Mouse (Mus musculus) hindlimb bud, embryonic 11.5 days (tissue): ENCODE measurements around the gene Coro6.

Experiments used
- DNase-seq: peaks from one replicate; pipeline ENCODE4 v3.0.0-alpha.2; 2012; ENCODE audit warnings: low read depth, low spot score; ENCODE audit errors: extremely low spot score

The Coro6 gene

DNA sequence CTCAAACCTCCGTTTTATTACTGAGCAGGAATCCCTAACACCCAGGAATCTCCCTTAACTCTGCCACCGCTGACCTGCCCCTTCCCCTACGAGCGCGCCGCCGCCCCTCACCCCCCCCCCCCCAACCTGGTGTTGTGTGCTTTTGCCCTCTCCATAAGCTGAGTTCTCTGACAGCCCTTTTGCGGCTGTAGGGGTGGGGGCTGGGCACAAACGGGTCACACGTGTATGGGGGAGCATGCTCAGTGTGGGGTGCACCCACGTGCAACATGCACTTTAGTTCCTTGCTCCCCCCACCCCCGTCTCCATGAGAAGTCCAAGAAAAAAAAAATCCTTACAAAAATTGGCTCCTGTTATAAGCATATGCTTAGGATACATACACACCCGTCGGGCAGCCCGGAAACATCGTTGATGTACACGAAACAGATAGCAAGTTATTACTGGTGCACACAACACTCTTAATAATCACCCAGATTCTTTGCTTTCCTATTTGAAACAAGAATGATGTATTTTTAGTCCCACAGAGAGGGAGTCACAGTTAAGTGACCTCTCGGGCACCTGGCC lies 30.2 kb downstream of the Coro6 start:
- no peak for DNase-seq

DNA sequence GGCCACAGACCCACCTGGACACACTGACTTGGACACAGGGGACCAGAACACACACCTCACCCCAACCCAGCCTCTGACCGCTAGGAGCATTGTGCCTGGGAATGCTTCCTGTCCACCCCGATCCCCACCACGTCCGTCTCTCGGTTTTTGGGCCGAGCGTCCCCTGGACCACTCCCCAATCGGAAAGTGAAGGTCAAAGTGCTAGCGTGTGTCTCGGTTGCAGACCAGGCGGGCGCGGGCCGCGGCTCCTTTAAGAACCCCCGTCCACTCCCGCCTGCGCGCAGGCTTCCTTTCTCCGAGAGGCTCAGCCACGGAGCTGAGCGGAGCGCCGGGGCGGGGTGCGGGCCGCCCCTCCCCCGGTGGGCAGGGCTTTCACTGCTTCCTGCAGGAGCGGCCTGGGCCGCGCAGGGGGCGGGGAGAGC lies 30.7 kb downstream of the Coro6 start:
- DNase-seq, result no peak

DNA sequence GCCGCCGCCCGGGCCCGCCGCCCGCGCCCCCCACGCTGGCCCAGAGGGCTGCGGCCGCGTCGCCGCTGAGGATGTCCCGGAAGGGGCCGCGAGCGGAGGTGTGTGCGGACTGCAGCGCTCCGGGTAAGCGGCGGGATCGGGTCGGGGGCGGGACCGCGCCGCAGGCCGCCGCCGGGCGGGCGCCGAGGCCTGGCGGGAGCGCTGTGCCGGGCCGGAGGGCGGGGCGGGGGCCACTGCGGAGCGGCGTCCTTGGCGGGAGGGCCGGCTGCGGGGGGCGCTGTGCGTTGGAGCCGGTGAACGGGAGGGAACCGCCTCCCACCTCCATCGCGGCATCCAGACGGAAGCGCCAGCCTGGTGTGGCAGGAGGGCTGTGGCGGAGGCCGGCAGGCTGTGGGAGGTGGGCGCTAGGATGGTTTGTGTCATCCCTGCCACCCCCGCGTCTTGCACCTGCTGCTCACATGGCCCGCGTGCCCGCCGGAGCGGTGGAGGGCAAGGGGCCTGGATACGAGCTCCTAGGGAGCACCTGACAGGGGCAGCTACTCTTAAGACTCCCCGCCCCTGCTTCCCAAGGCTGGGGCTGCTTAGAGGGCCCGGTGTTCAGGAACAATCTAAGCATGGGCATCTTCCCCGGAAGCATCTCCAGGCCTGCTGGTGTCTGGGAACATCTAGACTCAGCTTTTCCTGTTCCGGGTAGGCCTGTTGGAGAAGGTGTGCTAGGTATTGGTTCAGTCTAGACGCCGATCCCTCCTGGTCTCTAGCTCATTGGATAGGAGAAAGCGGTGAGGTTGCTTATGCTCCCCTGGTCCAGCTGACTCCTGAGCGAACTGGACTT lies 31.5 kb downstream of the Coro6 start, which contains the start of gene Git1:
Gene Git1, plus strand, starts transcription at position 51 of the 832 bp plus-strand sequence.
- no peak for DNase-seq

DNA sequence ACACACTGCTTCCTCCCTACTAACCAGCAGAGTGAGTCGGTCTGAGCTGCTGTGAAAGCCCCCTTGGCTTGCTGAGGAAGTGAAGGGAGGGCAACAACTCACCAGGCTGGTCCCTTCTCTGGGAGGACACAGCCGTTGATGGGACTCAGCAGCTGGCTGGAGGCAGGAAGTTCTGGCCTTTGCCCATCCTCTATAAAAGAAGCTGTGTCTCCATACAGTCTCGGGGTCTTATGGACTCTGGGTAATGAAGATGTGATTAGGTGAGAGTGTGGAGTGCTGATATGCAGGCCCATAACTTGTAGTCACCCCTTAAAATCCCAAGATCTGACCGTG lies 32.1 kb downstream of the Coro6 start:
- DNase-seq, result no peak

DNA sequence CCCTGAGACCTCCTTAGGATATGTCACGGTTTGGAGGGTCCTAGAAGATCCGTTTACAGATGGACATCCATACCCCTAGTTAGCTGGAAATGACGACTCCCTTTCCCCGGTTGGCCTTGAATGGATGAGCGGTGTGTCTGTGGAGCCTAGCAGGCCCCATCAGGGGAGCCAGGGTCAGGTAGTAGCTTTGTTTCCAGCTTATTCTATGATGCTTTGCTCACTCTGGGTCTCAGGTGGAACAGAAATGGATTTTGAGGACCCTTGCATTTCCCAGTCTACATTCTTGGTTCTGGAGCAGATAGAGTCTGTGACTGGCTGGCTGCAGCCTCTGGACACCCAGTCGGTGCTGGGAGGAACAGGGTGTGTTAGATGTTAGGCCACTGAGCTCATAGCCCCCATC lies 32.6 kb downstream of the Coro6 start:
- DNase-seq, result no peak

DNA sequence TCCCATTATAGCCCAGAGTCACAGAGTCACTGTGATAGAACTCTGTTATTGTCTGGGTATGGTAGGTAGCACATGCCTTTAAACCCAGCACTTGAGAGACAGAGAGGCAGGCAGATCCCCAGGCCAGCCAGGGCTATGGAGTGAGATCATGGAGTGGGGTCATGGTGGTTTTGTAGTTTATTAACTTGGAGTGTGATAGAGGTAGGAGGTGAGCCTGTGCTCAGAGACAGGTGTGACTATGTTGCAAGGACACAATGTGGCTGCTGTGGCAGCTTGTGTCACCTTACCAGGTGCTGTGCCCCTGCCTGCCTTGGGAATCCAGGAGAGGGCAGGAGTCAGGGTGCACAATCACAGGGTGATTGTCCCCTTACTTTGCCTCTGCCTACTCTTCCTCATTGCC lies 33.3 kb downstream of the Coro6 start:
- DNase-seq, result no peak

DNA sequence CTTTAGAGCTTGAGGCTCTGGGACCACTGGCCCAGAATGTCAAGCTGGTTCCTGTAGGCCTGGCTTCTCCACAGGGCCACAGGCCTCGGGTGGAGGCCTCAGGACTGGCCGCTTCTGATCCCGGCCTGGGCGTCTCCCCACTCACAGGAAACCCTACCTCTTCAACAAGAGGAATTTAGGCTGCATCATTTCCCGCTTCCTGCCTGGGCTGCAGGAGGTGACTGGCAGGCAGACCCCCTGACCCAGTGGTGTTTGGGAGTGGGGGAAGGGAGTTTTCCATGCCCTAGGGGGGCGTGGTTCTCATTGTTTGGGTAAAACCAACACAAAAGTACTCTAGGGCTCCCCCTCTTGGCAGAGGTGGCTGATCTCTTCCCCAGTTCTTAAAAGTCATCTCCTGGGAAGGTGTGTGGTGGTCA lies 35.1 kb downstream of the Coro6 start:
- DNase-seq, result peak; percentile 73

DNA sequence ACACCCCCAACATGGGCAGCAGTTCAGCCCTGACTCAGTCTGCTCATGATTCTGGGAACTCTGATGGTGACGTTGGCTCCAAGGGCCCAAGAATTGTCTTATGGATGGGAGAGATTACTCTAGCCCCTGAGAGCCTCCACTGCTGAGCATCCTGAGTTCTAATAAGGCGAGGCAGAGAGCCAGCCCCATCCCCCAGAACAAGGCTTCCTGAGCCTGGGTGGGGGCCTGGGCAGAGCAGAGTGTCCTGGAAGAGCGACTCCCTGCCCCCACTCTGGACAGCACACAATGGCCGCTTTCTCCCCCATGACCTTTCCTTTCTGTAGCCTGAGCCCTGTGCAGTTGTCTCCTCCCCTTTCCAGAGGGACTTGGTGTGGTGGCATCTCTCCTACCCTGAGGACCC lies 35.6 kb downstream of the Coro6 start:
- no peak for DNase-seq

DNA sequence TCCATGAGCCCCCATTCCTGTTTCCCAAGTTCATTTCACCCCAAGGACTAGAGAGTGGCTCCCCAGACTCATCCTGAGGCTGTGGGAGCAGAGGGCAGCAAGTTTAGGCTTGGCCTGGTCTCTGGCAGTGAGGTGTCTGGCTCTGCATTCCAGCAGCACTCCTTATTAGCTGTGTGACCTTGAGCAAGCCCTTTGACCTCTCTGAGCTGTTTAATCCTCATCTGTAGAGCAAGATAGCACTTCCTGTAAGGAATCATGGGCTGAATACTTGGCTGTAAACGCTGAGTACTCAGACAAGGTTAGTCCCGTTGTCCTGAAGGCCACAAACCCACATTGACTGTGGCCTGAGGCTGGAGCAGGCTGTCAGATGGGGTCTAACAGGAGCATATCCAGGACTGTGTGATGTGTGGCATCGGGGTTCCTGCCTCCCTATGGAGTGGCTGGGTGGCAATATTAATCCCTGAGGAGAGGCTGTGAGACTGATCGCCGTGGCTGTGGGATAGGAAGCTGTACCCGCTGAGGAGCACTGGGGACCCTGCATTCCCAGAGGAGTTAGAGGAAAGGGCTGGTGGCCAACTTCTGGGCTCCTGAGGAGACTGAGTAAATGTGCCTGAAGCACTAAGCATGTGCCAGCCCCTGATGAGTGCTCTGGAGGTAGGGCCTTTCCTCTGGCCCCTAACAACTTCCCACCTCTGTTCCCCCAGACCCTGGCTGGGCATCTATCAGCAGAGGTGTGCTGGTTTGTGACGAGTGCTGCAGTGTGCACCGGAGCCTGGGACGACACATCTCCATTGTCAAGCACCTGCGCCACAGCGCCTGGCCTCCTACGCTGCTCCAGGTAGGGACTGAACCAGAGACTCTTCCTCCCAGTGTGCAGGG lies 36.3 kb downstream of the Coro6 start:
- DNase-seq, result no peak

DNA sequence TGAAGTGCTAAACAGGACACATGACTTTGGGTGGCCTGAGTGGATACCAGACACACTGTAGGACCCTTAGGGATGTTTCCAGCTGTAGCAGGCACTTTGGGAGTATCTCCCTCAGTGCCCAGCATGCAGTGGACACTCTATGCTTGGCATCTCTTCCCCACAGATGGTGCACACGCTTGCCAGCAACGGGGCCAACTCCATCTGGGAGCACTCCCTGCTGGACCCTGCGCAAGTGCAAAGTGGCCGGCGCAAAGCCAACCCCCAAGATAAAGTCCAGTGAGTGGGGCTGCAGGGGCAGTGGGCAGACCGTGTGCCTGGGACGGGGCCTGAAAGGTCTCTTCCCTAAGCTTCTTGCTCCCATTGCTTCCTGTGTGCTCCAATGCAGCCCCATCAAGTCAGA lies 37.1 kb downstream of the Coro6 start:
- no peak for DNase-seq

DNA sequence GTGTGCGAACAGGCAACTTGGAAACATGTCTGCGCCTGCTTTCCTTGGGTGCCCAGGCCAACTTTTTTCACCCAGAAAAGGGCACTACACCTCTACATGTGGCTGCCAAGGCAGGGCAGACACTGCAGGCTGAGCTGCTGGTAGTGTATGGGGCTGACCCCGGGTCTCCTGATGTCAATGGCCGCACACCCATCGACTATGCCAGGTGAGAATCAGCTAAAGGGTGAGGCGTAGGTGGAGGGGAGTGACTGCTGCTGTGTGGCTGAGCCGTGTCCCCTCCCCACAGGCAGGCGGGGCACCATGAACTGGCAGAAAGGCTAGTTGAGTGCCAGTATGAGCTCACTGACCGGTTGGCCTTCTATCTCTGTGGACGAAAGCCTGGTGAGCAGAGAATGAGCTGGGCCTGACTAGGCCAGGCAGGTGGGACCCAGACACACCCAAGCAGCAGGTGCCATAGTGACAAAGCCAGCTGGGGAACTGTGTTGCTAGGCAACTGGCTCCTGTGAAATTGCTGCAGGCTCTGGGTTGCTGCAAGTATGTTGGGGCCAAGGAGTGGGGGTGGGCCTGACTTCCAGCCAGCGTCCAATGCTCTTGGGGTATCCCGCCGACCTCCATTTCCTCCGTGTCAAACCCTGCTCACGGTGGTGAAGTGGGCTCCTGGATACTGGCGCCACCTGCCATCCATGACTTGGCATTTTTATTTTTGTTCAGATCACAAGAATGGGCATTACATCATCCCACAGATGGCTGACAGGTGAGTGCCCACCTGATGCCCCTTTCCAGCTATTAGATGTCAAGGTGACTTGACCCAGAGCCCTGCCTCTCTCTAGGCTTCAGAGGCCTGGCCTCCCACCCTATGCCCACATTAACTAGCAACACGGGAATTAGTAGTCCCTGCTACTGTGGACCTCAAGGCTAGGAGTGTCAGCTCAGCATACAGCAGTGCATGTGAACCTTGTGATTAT lies 38.4 kb downstream of the Coro6 start:
- no peak for DNase-seq

DNA sequence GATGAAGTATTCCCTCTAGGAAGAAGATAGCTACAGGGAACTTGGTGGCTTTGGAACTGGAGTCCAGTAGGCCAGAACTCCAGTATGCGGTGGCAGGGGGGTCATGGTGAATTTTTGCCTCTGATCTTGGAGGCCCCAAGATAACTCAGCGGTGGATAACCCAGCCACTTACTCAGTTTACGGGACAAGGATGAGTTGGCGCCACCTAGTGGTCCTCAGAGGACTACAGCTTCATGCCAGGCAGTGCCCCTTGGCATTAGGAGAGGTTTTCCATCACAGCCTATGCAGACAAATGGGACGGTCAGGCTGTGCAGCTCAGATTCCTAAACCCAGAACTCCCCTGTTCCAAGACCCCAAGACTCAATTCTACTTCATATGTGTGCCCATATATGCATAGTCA lies 39.2 kb downstream of the Coro6 start:
- no peak for DNase-seq

DNA sequence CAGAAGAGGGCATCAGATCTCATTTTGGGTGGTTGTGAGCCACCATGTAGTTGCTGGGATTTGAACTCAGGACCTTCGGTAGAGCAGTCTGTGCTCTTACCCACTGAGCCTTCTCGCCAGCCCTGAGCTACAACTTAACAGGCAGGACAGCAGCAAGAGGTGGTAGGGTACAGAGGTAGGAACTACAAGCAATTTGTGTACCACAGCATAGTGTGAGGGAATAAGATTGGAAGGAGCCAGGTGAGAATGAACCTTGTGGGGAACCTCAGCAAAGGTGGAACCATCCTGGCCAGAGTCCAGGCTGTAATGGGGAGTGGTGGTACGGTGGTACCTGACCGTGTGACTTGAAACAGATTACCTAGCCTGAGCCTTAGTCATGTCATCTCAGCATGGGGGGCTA lies 39.8 kb downstream of the Coro6 start:
- DNase-seq, result no peak

DNA sequence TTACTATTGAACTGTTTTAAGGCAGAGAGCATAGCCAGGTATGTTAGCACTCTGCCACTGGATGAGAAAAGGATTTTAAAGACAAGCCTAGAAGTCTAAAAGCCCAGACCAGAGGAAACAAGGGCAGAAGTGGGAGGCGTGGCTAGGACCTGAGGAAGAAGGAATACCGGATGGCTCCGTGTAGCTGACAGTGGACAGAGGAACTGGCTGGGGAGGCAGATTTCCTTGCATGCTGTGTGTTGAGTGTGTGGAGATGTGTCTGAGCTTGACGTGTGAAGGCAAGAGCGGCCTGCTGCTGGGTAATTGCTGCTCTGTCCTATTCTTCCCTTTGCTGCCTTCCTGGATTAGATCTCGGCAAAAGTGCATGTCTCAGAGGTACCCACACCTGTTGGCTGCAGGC lies 40.3 kb downstream of the Coro6 start:
- DNase-seq, result no peak

DNA sequence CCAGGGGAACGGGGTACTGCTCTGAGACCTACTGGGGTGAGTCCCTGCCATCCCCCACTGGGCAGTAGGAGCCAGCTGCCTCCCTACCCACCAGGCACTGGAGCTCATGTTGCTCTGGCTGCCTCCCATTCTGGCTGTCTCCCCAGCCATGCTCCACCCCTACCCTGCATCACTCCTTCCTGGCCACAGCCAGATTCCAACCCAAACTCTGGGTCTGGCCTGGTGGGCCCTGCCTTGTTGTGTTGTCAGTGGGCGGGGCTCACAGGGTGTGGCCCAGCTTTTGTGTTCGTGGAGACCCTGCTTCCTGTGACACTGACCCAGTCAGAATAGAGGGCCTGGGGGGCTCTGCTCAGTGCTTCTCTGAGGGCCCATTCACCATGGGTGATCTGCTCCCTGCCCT lies 41.3 kb downstream of the Coro6 start:
- DNase-seq, result no peak

DNA sequence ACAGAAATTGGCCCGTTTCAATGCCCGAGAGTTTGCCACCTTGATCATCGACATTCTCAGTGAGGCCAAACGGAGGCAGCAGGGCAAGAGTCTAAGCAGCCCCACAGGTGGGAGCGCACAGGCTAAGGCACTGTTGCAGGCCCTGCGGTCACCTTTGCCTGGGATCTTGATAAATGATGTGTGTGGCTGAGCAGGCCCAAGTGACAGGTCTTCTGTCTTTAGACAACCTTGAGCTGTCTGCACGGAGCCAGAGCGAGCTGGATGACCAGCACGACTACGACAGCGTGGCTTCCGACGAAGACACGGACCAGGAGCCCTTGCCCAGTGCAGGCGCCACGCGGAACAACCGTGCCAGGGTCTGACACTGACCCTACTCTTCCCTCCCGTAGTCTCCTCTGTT lies 42.2 kb downstream of the Coro6 start:
- DNase-seq, result no peak

DNA sequence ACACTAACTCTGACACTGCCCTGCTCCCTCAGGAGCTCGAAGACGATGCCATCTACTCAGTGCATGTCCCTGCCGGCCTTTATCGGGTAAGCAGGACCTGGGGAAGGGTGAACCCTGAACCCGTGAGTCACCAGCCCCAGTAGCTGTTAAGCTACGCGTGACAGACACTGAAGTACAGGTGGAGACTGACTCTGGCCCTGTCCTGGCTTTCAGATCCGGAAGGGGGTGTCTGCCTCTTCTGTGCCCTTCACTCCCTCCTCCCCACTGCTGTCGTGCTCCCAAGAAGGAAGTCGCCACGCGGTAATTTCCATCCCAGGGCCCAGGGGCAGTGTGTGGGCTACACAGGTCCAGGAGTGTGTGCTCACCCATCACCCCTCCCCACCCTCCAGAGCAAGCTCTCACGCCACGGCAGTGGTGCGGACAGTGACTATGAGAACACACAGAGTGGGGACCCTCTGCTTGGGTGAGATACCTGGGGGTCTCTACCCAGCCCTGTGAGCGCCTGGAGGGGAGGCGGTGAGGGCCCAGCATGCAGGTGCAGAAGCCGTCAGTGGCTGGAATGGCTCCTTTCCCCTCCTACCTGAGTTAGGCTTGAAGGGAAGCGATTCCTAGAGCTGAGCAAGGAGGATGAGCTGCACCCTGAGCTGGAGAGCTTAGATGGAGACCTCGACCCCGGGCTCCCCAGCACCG lies 43.2 kb downstream of the Coro6 start:
- DNase-seq, result no peak

DNA sequence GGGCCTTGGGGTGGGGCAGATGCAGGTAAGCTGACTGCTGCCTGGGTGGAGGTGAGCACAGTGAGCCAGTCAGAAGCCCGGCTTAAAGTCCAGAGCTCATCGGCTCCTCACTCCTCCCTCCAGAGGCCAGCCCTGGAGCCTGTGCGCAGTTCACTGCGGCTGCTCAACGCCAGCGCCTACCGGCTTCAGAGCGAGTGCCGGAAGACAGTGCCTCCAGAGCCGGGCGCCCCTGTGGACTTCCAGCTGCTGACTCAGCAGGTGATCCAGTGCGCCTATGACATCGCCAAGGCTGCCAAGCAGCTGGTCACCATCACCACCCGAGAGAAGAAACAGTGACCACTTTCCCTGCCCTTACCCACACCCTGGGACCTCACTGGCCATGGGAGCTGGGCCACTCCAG lies 44.1 kb downstream of the Coro6 start:
- DNase-seq, result no peak

DNA sequence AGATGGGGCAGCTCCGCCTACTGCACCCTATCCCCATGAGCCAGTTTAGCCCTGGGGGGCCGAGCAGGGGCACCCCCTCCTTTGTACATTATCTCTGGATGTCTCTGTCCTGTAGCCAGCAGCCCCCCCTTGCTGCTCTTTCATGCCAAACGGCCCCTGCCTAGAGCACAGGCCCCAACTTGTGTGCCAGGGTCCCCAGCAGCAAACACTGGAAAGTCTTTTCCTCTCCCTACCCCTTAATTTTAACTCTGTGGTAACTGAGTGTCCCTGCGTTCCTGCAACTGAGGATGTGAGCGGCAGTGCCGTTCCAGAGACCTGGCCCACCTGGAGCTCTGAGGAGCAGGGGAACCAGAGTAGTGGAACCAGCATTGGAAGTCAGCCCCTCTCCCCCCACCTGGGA lies 44.7 kb downstream of the Coro6 start:
- DNase-seq, result no peak

DNA sequence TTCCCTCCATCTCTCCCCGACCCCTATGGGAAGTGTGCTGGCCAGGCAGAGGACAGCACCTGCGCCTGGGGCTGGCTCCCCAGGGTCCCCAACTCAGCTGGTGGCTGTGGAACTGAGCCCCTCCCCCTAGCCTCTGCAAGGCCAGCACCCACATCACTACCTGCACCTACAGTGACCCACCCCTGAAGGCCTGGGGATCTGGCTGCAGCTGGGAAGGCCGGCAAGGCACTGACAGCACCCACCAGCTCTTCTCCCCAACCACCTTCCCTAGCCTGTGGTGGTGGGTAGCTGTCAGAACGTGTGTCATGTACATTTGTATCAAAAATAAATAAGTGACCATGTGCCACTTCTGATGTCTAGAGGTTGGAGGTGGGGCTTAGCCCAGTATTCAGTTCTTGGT lies 45.2 kb downstream of the Coro6 start:
- DNase-seq, result no peak
